Mouse (Mus musculus) layer of hippocampus, postnatal 25 days (tissue): Measurements from ENCODE around the gene Tusc2. TPM values are rescaled to one million over a fixed set of nuclear protein-coding genes. Genes with fewer than 3 reads are reported as not detected.
A peak's percentile ranks its signal among the peaks of the same experiment; 100 is the strongest.
"Not testable (repeated sequence)": the region's sequence is repeated elsewhere in the genome, so short reads cannot be mapped to it uniquely, and the experiment has no call there.

ENCODE experiments used
- DNase-seq, 2 experiments: peaks; one replicate each; pipeline ENCODE4 v3.0.0; 2022; ENCODE audit warnings: mixed read lengths in 2 of 2, low spot score in 1 of 2; ENCODE audit errors: extremely low spot score in 1 of 2
- total RNA-seq, 2 experiments: library from RNA; stranded (reverse); gene quantifications; 2 replicates each; pipeline ENCODE4 v1.2.3; 2021

Tusc2 gene
- total RNA-seq, 2 experiments from 2014 or later: 71.1 to 76.0 TPM

DNA sequence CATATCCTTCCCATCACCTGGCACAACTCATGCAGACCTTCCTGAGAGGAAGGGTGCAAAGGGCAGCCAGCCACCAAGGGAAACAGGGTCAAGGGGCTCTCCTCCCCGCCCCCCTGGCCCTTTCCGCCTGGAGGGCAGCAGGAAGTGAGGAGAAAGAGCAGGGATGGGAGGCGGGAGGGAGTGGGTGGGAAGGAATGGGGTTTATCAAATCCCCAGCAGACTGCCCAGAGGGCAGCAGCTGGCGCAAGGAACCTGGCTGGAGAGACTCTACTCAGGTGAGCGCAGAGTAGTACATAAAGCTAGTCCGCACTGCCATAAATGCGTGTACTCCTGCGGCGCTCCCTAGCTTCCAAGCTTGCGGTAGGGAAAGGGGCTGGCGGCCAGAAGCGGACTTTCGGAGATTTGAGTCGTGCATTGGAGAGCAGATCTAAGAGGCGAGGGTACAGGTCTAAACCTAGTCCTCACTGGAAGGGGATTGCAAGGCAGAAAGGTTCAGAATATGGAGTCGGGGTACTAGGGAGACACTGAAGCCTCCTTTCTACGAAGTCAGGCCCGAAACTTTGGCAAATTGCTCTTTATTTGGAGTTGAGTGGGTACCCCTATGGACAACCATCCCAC, 4.8 kb downstream of the Tusc2 start, which contains the start of gene Hyal2:
Gene Hyal2, plus strand, starts transcription at position 244 of the 618 bp plus-strand sequence.
- no peak for DNase-seq

DNA sequence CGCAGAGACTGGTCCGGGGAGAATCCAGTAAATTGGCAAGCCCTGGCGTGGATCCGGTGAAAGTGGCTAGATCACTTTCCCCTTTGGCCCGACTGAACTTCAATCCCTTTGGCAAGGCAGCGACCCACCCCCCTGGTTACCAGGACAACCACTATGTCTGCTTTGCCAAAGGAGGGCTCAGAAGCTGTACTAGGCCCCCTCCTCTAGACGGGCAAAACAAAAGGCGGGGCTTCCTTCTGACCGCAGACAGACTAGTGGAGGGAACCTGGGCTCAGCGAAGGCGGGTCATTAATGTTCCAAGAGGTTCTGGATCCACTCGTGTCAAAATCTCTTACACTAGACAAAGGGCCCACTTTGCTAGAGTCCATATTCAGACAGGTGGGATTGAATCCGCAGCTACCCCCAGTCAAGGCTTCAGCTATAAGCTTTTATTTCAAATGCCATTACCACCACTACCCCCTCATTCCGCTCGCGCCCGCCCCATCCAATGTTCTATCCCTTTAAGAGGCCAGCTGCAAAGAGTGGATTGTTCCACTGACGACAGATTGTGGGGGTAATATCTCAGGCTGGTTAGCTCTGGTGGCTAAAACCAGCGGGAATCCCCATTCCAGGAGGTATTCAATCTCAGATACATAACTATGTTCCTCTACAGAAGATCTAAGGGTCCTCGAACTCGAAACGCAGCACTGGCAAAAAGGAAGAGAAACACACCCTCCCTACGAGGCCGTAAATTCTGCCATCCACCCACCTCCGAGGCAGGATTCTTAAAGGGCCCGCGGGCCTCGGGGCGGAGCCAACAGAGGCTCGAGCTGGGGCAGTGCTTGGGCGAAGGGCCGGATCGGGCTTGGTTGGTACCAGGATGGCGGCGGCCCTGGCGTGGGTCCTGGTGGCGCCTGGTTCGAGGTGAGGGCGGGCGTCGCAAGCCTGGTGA, 5.5 kb downstream of the Tusc2 start:
- peak; percentile 59 to 69 for DNase-seq

DNA sequence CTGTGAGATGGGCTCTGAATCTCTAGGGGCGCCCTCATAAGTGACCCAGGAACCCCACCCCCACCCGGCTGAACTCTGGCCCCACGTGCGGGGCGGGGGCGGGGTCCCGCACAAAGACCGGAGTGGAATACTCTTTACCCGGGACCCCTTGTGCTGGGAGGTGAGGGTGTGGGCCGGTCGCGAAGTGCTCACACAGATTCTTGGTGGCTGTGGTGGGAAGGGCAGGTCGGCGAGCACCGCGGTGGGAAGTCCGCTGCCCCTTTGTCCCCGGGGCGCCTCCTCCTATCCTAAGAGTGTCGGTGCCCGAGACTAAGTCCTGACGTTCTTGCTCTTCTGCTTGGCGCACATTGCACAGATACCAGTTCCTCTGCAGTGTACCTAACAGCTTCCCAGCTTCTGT, 6.2 kb downstream of the Tusc2 start:
- DNase-seq: no peak

DNA sequence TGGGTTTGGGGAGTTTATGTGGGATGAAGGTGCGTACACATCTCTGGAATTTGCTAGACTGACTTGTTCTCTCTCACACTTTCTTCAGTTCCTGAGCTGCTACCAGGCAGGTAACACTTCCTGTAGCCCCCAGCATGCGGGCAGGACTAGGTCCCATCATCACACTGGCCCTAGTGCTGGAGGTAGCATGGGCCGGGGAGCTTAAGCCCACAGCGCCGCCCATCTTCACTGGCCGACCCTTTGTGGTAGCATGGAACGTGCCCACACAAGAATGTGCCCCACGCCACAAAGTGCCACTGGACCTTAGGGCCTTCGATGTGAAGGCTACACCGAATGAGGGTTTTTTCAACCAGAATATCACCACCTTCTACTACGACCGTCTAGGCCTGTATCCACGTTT, 7.0 kb downstream of the Tusc2 start:
- DNase-seq: no peak

DNA sequence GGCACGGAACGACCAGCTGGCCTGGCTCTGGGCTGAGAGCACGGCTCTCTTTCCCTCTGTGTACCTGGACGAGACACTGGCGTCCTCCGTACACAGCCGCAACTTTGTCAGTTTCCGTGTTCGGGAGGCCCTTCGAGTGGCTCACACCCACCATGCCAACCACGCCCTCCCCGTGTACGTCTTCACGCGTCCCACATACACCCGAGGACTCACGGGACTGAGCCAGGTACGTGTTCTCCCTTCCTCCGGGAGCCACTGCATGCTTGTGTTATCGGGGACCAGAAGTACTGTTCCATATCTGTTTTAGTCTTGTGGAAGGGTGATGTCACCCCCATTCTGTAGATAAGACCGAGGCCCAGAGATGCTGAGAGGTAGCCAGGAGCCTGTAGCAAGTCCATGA, 7.8 kb downstream of the Tusc2 start:
- no peak for DNase-seq

DNA sequence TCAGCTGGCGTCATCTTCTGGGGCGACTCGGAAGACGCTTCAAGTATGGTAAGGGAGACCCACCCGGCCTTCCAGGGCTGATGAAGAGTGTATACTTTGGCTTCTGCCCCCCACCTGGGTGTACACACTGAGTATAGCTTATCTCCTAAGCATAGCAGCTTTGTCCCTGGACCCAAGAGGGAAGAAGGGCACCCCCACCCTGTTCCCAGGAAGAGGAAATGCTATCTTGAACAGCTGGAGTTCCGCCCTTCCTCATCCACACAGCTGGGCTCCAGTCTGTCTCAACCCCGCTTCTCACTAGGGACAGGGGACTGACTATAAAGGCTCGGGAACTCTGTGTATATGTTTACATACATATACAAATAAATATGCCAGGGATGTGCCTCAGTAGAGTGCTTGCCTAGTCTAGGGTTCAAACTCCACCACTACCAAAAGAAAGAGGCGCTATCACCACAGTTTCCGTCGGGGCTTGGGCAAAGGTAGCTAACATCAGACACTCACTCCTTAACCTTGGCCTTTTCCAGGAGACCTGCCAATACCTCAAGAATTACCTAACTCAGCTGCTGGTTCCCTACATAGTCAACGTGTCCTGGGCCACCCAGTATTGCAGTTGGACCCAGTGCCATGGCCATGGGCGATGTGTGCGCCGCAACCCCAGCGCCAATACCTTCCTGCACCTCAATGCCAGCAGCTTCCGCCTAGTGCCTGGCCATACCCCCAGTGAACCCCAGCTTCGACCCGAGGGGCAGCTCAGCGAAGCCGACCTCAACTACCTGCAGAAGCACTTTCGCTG, 8.7 kb downstream of the Tusc2 start:
- DNase-seq: no peak

DNA sequence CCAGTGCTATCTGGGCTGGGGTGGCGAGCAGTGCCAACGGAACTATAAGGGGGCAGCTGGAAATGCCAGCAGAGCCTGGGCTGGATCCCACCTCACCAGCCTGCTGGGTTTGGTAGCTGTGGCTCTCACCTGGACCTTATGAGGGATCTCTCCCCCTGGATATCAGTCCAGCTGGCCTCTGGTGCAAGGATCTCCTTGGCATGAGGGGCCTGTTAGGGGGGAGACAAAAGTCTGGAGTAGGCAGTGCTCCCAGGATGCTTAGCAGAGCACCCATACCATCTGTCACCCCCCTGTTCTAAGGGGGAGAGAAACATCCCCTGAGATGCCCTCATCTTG, 9.2 kb downstream of the Tusc2 start:
- no peak for DNase-seq

DNA sequence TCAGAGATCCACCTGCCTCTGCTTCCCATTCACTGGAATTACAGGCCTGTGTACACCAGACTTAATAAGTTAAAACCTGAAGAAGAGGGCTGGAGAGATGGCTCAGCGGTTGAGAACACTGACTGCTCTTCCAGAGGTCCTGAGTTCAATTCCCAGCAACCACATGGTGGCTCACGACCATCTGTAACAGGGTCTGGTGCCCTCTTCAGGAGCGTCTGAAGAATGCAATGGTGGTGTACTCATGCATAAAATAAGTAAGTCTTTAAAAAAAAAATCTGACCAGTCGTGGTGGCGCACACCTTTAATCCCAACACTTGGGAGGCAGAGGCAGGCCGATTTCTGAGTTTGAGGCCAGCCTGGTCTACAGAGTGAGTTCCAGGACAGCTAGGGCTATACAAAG, 10.7 kb downstream of the Tusc2 start:
- not testable (repeated sequence) for DNase-seq

DNA sequence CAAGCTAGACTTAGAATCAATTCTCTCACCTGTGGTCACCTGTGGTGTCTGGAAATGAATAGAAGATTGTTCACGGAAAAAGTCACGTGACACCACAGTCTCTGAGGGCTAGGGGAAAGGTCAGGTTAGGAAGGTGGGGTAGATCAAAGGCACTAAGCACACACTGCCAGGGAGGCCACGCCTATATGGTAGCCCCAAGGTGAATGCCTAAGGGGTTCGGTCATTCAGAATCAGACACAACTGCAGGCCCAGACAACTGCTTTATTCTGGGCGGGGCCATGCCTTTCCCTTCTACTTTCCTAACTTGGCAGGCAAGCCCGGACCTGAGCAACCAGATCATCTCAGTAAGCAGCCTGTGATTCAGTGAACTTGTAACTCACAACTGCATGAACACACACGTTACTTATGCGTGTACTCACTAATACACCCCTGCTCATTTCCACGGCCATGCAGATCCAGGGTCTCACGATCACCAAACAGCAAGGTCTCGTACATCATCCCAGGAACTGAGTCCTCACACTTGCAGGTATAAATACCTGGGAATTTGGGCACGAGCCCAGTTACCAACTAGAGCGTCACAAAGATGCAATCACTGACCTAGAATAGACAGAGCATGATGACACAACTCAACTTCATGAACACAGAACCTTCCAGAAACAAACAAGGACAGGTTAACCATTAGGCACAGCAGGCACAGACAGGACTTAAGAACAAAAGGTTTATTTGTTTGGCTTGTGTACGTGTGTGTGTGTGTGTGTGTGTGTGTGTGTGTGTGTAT, 12.7 kb downstream of the Tusc2 start:
- DNase-seq: no peak

DNA sequence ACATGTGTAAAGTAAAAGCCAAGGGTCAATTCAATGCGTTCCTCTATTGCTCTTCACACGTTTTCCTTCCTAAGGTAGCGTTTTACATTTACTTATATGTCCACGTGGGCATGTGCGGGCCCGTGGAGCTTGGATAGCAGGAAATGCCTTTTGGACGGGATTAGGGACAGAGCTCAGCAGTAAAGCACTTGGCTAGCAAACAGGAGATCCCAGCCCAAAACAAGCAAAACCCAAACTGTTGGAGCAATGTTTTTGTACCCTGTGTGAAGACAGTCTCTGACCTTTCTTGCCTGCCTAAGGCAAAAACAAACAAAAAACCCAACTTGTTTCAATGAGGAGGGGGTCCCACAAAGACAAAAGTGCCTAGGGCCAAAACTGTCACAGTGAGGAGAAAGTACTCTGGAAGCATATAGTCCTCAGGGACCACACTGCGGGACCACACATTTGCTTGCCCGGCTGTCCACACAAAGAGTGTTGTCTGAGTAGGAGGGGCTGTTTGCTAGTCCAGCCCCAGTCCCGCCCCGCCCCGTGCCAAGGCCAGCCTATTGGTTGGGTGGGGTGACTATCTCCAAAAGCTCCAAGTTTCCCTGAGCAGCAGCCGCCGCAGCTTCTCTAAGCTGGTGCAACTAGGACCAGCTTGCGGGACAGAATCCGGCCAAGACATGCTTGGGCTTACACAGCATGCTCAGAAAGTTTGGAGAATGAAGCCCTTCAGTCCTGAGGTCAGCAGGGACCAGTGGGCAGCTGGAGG, 13.5 kb downstream of the Tusc2 start, which contains the start of gene Hyal1:
Gene Hyal1, plus strand, starts transcription at position 571 of the 751 bp plus-strand sequence.
- no peak for DNase-seq

DNA sequence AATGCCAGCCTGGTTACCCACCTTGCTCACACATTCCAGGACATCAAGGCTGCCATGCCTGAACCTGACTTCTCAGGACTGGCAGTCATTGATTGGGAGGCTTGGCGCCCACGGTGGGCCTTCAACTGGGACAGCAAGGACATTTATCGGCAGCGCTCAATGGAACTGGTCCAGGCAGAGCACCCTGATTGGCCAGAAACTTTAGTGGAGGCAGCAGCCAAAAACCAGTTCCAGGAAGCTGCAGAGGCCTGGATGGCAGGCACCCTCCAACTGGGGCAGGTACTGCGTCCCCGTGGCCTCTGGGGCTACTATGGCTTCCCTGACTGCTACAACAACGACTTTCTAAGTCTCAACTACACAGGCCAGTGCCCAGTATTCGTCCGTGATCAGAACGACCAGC, 14.8 kb downstream of the Tusc2 start:
- no peak for DNase-seq

DNA sequence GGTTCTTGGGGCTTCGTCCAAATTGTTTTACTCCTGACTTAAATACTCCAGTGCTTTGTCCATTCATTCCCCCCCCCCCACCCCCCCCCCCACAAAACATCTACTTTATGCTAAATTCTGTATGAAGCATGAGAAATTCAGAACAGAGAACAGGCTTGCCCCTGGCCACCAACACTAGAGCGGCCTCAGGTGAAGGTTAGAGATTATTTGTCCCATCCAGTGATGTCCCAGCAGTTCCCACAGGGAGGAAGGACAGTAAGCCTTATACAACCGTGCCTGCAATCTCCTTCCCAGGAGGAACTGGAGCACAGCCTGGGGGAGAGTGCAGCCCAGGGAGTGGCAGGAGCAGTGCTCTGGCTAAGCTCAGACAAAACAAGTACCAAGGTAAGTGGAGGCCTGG, 15.5 kb downstream of the Tusc2 start, which contains the start of gene Naa80:
Gene Naa80, plus strand, starts transcription at position 301 of the 400 bp plus-strand sequence.
- DNase-seq: no peak

DNA sequence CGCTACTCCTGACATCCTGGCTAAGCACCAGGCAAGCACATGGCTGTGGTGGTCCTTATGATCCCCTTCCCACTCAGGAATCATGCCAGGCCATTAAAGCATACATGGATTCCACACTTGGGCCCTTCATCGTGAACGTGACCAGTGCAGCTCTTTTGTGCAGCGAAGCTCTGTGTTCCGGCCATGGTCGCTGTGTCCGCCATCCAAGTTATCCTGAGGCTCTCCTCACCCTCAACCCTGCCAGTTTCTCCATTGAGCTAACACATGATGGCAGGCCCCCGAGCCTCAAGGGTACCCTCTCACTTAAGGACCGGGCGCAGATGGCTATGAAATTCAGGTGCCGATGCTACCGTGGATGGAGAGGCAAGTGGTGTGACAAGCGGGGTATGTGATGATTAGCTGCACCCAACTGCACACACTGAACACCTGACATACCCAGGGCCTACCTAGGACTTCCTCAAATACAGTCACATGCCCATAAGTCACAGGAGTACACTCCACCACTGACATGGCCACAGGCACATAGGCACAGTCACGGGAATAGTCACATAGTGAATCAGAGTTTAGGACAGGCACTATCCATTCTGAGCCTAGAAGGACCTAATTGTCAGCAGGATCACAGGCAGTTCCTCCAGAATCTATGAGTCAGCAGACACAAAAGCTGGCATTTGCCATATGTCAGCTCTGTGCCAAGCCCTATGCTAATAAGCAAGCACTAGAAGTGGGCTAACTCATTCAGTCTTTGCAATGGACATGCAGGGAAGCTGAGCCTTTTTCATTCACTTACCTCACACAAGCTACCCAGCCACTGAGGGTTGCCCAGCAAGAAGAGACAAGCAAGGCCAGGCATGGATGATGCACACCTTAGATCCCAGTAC, 16.2 kb downstream of the Tusc2 start:
- no peak for DNase-seq

DNA sequence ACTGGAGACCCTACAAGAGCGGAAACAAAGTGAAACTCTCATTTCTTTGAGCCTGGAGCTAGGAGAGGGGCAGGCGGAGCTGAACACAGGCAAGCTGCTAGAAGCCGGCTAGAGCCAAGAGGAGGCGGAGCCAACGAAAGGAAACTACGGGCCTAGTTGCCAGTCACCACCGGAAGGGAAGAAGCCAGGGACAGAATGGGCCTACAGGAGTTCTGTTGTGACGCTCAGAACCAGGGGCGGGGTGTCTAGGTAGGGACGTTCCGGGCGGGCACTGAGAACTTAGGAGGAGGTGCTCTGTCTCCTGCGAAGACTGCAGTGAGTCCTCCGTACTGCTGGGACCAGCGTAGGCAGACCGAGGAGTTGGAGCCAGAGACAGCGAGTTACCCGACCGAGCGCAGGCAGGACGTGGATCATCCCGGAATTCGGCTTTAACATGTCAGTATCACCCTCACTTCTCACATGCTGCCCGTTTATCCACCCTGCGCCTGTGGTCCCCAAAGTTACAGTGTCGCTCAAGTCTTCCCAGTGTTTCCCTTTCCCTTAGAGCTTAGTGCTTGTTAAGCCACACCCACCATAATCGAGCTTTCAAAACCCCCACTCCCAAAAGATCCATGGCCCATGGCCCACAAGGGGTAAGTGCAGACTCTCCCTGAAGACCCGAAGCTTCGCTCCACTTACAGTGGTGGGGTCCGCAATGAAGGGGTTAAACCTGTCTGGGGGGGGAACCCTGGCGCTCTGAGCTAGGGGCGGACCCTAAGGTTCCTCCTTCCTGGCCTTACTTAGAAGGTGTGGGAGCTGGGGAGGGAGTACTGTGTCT, 17.7 kb downstream of the Tusc2 start, which contains the start of gene Hyal3:
Gene Hyal3, plus strand, starts transcription at position 318 of the 817 bp plus-strand sequence.
- DNase-seq: peak; percentile 65 to 68

DNA sequence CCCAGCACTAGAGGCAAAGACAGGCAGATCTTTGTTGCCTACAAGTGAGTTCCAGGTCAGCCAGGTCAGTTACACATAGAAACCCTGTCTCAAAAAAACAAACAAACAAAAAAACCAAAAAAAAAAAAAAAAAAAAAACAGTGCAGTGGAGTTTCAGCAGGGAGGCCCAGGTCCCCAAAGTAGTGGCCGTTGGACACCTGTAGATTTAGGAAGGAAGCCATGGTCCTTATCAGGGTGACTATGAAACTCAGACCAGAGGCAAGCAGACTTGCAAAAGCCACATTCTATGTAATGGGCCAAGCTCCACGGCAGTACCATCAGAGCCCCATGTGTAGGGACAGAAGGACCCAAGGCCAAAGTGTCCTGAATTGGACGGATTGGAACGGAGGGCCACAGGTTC, 18.5 kb downstream of the Tusc2 start:
- DNase-seq: no peak

DNA sequence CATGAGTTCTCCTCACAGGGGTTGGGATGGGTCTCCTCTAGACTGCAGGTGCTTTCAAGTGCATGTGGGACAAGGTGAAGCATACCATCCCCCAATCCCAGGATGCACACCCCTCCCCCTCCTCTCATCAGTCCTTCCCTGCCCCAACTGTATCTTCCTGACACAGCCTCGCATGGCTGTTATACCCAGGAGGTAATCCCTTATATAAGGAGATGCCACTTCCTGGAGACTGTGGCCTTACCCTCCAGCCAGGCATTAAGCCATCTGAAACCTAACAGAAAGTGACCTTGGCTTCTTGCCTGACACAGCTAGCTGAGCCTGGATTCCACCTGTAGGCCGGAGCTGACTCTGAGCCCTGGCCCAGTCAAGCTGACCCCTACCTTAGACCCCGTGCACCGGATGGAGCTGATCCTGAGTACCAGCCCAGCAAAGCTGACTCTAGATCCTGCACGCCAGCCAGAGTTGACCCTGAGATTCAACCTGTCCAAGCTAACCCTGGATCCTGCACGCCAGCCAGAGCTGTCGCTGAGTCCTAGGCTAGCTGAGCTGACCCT, 19.5 kb downstream of the Tusc2 start:
- DNase-seq: no peak

DNA sequence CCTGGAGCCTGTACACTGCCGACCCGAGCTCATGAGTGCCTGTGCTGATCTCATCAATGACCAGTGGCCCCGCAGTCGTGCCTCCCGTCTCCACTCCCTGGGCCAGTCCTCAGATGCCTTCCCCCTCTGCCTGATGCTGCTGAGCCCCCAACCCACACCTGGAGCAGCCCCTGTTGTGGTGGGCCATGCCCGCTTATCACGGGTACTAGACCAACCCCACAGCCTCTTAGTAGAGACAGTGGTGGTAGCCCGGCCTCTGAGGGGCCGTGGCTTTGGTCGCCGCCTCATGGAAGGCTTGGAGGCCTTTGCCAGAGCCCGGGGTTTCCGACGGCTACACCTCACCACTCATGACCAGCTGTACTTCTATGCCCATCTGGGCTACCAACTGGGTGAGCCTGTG, 20.1 kb downstream of the Tusc2 start:
- no peak for DNase-seq
